Mouse (Mus musculus): ENCODE data around the gene Slc25a30. TPM values are rescaled to one million over a fixed set of nuclear protein-coding genes. Genes with fewer than 3 reads are reported as not detected.

The Slc25a30 gene
- total and polyA plus RNA-seq, 3 experiments: 9.6 to 18.2 (median 17.0) TPM

GRCm38 (mm10) chr14:75768275-75768608 is 18.6 kb downstream of the Slc25a30 start:
- in situ Hi-C loops (cut with MboI; ENCODE audit: low pct_ligation_motif_present, low pct_unique_long_range_greater_than_20kb, low sequenced_read_pairs): no loop called here
- Histone ChIP-seq H3K9ac (ENCODE audit: insufficient read depth, low read depth) (no peak overlapping the region), H3K4me1 (ENCODE audit: control insufficient read depth in 1 of 2, insufficient read depth in 2 of 2) (peaks cover 0 to 8% of the 10 kb centered on the region in 2 experiments; a peak in 3 of 4 replicates), H3K4me3 (replicated peaks in 1 of 3; ENCODE audit: low read depth in 2 of 3, low read length in 2 of 3, poor library complexity in 1 of 3) (no peak overlapping the region), H3K9me3 (replicated peaks; ENCODE audit: low read length) (no peaks in the 10 kb centered on the region), H3K36me3 (replicated peaks in 1 of 2; ENCODE audit: control insufficient read depth in 1 of 2, insufficient read depth in 1 of 2, low read length in 1 of 2) (peaks cover 27 to 84% of the 10 kb centered on the region in 2 experiments), H3K27ac (ENCODE audit: insufficient read depth, low read depth) (no peak overlapping the region), H3K4me2 (ENCODE audit: insufficient read depth, low read depth, poor library complexity, severe bottlenecking) (no peak overlapping the region), H3K27me3 (replicated peaks) (no peaks in the 10 kb centered on the region), H3K79me2 (replicated peaks; ENCODE audit: control insufficient read depth, extremely low read depth, insufficient read depth, poor library complexity, severe bottlenecking) (no peaks in the 10 kb centered on the region)
- dilution Hi-C loops (cut with MboI; ENCODE audit: extremely low pct_ligation_motif_present, extremely low pct_unique_long_range_greater_than_20kb, low sequenced_read_pairs): no loop called here
- DNase-seq (ENCODE audit: extremely low read depth): no peak
- TF ChIP-seq MAFK (IDR thresholded peaks at IDR 0.05; ENCODE audit: insufficient replicate concordance, low read length) (no peak), ZNF384 (IDR thresholded peaks at IDR 0.05; ENCODE audit: low read depth, low read length) (no peak), USF2 (conservative IDR thresholded peaks at IDR 0.05; ENCODE audit: low read depth, low read length) (no peak)

- H3K4me3 ChIP-seq (replicated peaks in 1 of 3; ENCODE audit: low read depth in 2 of 3, low read length in 2 of 3, poor library complexity in 1 of 3): no peak overlapping the region
- H3K4me1 ChIP-seq (ENCODE audit: control insufficient read depth in 1 of 2, insufficient read depth in 2 of 2): peaks cover 0 to 8% of the 10 kb centered on the region in 2 experiments; a peak in 3 of 4 replicates
- no peaks in the 10 kb centered on the region for H3K27me3 ChIP-seq (replicated peaks)
- no peak overlapping the region for H3K27ac ChIP-seq (ENCODE audit: insufficient read depth, low read depth)
- in situ Hi-C loops (cut with MboI; ENCODE audit: low pct_ligation_motif_present, low pct_unique_long_range_greater_than_20kb, low sequenced_read_pairs): no loop called here
- TF ChIP-seq RAD21 (IDR thresholded peaks at IDR 0.05; ENCODE audit: low read depth, low read length) (peak; percentile 34), UBTF (IDR thresholded peaks at IDR 0.05; ENCODE audit: low read depth, low read length) (no peak), ZKSCAN1 (IDR thresholded peaks at IDR 0.05; ENCODE audit: borderline replicate concordance, low read depth, low read length) (no peak), POLR2A (IDR thresholded peaks at IDR 0.05; ENCODE audit: low read depth, low read length) (no peak), MAFK (IDR thresholded peaks at IDR 0.05; ENCODE audit: insufficient replicate concordance, low read length) (no peak), BHLHE40 (IDR thresholded peaks at IDR 0.05; ENCODE audit: low read depth, low read length) (no peak), RCOR1 (conservative IDR thresholded peaks at IDR 0.05; ENCODE audit: low read depth, low read length) (no peak), NELFE (IDR thresholded peaks at IDR 0.05; ENCODE audit: low read depth, low read length) (0 out of 2 replicates have a peak, but pooled peaks have one; percentile 27), CTCF (conservative IDR thresholded peaks at IDR 0.05 in 1 of 2, IDR thresholded peaks at IDR 0.05 in 1 of 2; ENCODE audit: low read depth in 2 of 2, low read length in 2 of 2) (peak; percentile 83 to 96), MYC (IDR thresholded peaks at IDR 0.05; ENCODE audit: low read depth, low read length) (0 out of 2 replicates have a peak, but pooled peaks have one; percentile 21), SMC3 (IDR thresholded peaks at IDR 0.05; ENCODE audit: low read depth, low read length) (peak; percentile 35)
- no peaks in the 10 kb centered on the region for H3K9me3 ChIP-seq (replicated peaks; ENCODE audit: low read length)
- DNase-seq (ENCODE audit: extremely low read depth): peak; percentile 65
- H3K4me2 ChIP-seq (ENCODE audit: insufficient read depth, low read depth, poor library complexity, severe bottlenecking): no peak overlapping the region
- H3K9ac ChIP-seq (ENCODE audit: insufficient read depth, low read depth): no peak overlapping the region
- no peaks in the 10 kb centered on the region for H3K79me2 ChIP-seq (replicated peaks; ENCODE audit: control insufficient read depth, extremely low read depth, insufficient read depth, poor library complexity, severe bottlenecking)
- H3K36me3 ChIP-seq (replicated peaks in 1 of 2; ENCODE audit: control insufficient read depth in 1 of 2, insufficient read depth in 1 of 2, low read length in 1 of 2): peaks cover 27 to 84% of the 10 kb centered on the region in 2 experiments
- dilution Hi-C loops (cut with MboI; ENCODE audit: extremely low pct_ligation_motif_present, extremely low pct_unique_long_range_greater_than_20kb, low sequenced_read_pairs): no loop called here
These were observed 19.2 kb downstream of the Slc25a30 start for GRCm38 (mm10) chr14:75767492-75768274.
